Mouse (Mus musculus): ENCODE measurements at regions not wholly inside any gene's neighbourhood (a gene's known extent, or its start where the extent isn't known, plus 50 kb on each side); places are given as distances from the start of the nearest gene placed in this dataset.

DNA sequence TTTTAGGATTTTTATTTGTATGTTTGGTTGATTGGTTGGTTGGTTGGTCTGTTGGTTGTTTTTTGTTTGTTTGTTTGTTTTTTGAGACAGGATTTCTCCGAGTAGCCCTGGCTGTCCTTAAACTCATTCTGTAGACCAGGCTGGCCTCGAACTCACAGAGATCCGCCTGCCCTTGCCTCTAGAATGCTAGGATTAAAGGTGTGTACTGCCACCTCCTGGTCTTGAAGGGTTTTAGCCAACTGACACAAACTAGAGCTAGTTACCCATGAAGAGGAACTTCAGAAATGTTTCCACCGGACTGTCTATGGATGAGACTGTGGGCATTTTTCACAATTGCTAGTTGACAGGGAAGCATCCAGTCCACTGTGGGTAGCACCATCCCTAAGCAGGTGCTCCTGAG, 191.7 kb downstream of the Matn1 start:
- TF ChIP-seq POLR2A (IDR thresholded peaks at IDR 0.05; ENCODE audit: borderline replicate concordance, low read depth, low read length) (no peak), CTCF (IDR thresholded peaks at IDR 0.05; ENCODE audit: low read depth, low read length) (no peak)

Measured in bone marrow macrophage, adult 2 months (primary cell).